Mouse (Mus musculus): ENCODE data around the gene Tmem136. TPM values are rescaled to one million over a fixed set of nuclear protein-coding genes. Genes with fewer than 3 reads are reported as not detected.

Tmem136 gene
- polyA plus RNA-seq, 1 experiment, result 0.80 TPM

DNA sequence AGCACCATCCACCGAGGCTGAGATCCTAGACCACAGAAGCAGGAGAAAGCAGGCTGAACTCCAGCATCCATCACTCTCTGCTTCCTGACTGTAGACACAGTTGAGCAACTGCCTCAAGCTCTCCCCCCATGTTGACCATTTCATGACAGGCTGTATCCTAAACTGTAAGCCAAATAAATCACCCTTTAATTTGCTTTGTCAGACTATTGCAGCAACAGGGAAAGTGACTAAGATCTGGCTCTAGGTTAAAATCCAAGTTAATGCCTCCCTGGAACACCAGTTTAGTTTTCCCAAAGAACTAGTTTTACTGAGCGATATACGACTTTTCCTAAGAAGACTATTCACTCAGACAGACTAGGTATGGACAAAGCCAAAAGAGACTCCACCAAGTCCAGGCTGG is 37.7 kb downstream of the Tmem136 start:
- Histone ChIP-seq H3K4me1 (ENCODE audit: control insufficient read depth, insufficient read depth, low read length) (no peaks in the 10 kb centered on the region), H3K36me3 (ENCODE audit: control insufficient read depth, insufficient read depth, low read length) (no peaks in the 10 kb centered on the region), H3K27ac (ENCODE audit: control insufficient read depth, insufficient read depth, low read depth, low read length) (no peak overlapping the region), H3K27me3 (ENCODE audit: control insufficient read depth, insufficient read depth, low read length) (no peaks in the 10 kb centered on the region), H3K4me3 (ENCODE audit: control insufficient read depth, low read depth, low read length) (no peak overlapping the region)
- TF ChIP-seq CTCF (IDR thresholded peaks at IDR 0.05; ENCODE audit: control insufficient read depth, insufficient read depth, insufficient replicate concordance, low read depth, low read length), result no peak
- TF ChIP-seq POLR2A (IDR thresholded peaks at IDR 0.05; ENCODE audit: control insufficient read depth, low read depth, low read length), result no peak

DNA sequence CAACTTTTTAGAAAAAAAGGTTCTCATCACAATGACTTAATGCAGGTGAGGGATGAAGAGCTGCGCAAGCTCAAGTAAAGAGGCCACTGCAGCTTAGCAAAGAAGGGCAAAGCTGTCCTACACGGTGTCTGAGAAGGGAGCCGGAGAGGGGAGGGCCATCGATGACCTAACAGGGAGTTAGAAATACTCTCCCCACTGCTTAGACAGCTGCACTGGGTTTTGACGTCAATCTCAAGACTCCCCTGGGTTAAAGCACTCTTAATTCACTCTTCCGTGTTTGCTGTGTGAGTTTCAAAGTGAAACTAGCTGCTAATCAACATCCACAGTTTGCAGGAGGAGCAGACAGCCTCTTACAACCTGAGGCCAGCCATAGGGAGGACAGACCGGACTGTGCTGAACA is 40.2 kb downstream of the Tmem136 start:
- H3K4me1 ChIP-seq (ENCODE audit: control insufficient read depth, insufficient read depth, low read length), result no peaks in the 10 kb centered on the region
- TF ChIP-seq POLR2A (IDR thresholded peaks at IDR 0.05; ENCODE audit: control insufficient read depth, low read depth, low read length) (no peak), CTCF (IDR thresholded peaks at IDR 0.05; ENCODE audit: control insufficient read depth, insufficient read depth, insufficient replicate concordance, low read depth, low read length) (no peak)
- no peak overlapping the region for H3K4me3 ChIP-seq (ENCODE audit: control insufficient read depth, low read depth, low read length)
- H3K27ac ChIP-seq (ENCODE audit: control insufficient read depth, insufficient read depth, low read depth, low read length), result no peak overlapping the region
- H3K27me3 ChIP-seq (ENCODE audit: control insufficient read depth, insufficient read depth, low read length), result no peaks in the 10 kb centered on the region
- H3K36me3 ChIP-seq (ENCODE audit: control insufficient read depth, insufficient read depth, low read length), result no peaks in the 10 kb centered on the region

- no peak overlapping the region for H3K4me3 ChIP-seq (ENCODE audit: control insufficient read depth, low read depth, low read length)
- no peak overlapping the region for H3K27ac ChIP-seq (ENCODE audit: control insufficient read depth, insufficient read depth, low read depth, low read length)
- H3K36me3 ChIP-seq (ENCODE audit: control insufficient read depth, insufficient read depth, low read length), result no peaks in the 10 kb centered on the region
- no peaks in the 10 kb centered on the region for H3K4me1 ChIP-seq (ENCODE audit: control insufficient read depth, insufficient read depth, low read length)
- no peaks in the 10 kb centered on the region for H3K27me3 ChIP-seq (ENCODE audit: control insufficient read depth, insufficient read depth, low read length)
- TF ChIP-seq POLR2A (IDR thresholded peaks at IDR 0.05; ENCODE audit: control insufficient read depth, low read depth, low read length) (no peak), CTCF (IDR thresholded peaks at IDR 0.05; ENCODE audit: control insufficient read depth, insufficient read depth, insufficient replicate concordance, low read depth, low read length) (no peak)
Measured at GRCm38 (mm10) chr9:43074611-43075010, 41.8 kb downstream of the Tmem136 start.

DNA sequence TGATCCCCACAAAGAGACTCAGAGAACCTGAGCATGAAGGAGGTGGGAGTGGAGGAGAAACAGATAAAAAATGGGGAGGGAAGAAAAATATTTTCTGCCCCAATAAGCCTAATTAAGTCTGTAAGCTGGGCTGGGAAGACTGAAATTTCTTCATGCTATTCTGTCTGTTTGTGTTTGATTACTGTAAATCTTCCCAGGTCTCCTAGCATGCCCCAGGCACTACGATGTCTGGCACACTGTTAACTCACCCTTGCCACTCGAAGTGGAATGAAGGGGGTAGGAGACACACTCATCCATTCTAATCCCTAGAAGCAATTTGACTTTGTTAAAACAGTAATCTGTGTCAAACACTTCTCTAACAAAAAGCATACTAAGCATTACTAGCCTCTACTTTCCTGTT is 44.6 kb downstream of the Tmem136 start:
- Histone ChIP-seq H3K27me3 (ENCODE audit: control insufficient read depth, insufficient read depth, low read length) (no peaks in the 10 kb centered on the region), H3K36me3 (ENCODE audit: control insufficient read depth, insufficient read depth, low read length) (no peaks in the 10 kb centered on the region), H3K27ac (ENCODE audit: control insufficient read depth, insufficient read depth, low read depth, low read length) (no peak overlapping the region), H3K4me1 (ENCODE audit: control insufficient read depth, insufficient read depth, low read length) (no peaks in the 10 kb centered on the region), H3K4me3 (ENCODE audit: control insufficient read depth, low read depth, low read length) (no peak overlapping the region)
- no peak for TF ChIP-seq CTCF (IDR thresholded peaks at IDR 0.05; ENCODE audit: control insufficient read depth, insufficient read depth, insufficient replicate concordance, low read depth, low read length)
- no peak for TF ChIP-seq POLR2A (IDR thresholded peaks at IDR 0.05; ENCODE audit: control insufficient read depth, low read depth, low read length)

DNA sequence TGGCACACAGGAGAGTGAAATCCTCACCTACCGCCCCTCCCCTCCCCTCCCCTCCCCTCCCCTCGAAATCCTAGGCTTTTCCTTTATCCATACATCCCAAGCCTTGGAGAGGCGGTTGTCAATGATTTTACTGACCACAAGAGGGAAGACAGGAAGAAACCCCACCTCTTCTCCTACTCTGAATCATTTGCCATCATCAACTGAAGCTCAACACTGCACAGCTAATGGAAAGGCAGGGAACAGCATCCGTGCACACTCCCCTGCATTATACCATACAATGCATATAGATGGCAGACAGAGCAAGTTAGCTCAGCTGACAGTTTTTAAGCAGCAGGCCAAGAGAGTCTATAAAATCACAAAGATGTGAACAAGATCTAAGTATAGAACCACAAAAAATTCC is 45.2 kb downstream of the Tmem136 start:
- Histone ChIP-seq H3K4me3 (ENCODE audit: control insufficient read depth, low read depth, low read length) (no peak overlapping the region), H3K27me3 (ENCODE audit: control insufficient read depth, insufficient read depth, low read length) (no peaks in the 10 kb centered on the region), H3K4me1 (ENCODE audit: control insufficient read depth, insufficient read depth, low read length) (no peaks in the 10 kb centered on the region), H3K27ac (ENCODE audit: control insufficient read depth, insufficient read depth, low read depth, low read length) (no peak overlapping the region), H3K36me3 (ENCODE audit: control insufficient read depth, insufficient read depth, low read length) (no peaks in the 10 kb centered on the region)
- no peak for TF ChIP-seq POLR2A (IDR thresholded peaks at IDR 0.05; ENCODE audit: control insufficient read depth, low read depth, low read length)
- TF ChIP-seq CTCF (IDR thresholded peaks at IDR 0.05; ENCODE audit: control insufficient read depth, insufficient read depth, insufficient replicate concordance, low read depth, low read length), result no peak

DNA sequence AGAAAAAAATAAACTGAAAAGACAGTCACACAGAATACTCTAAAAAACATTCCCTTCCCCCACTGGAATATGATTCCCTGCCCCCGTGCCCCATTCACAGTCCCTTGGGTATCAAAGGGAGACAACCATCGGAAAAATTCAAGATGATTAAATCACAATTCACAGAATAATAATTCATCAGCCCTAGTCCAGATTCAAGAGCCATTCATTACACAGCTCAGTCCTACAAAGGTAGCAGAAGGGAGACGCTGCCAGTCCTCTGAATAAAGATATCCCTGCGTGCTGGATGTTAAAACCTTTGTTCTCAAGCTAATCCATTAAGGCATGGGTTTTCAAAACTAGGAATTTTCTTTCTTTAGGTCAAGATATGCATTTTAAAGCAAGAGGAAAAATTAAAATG is 45.8 kb downstream of the Tmem136 start:
- H3K36me3 ChIP-seq (ENCODE audit: control insufficient read depth, insufficient read depth, low read length), result no peaks in the 10 kb centered on the region
- no peaks in the 10 kb centered on the region for H3K27me3 ChIP-seq (ENCODE audit: control insufficient read depth, insufficient read depth, low read length)
- no peak for TF ChIP-seq POLR2A (IDR thresholded peaks at IDR 0.05; ENCODE audit: control insufficient read depth, low read depth, low read length)
- no peak for TF ChIP-seq CTCF (IDR thresholded peaks at IDR 0.05; ENCODE audit: control insufficient read depth, insufficient read depth, insufficient replicate concordance, low read depth, low read length)
- H3K4me1 ChIP-seq (ENCODE audit: control insufficient read depth, insufficient read depth, low read length), result no peaks in the 10 kb centered on the region
- no peak overlapping the region for H3K27ac ChIP-seq (ENCODE audit: control insufficient read depth, insufficient read depth, low read depth, low read length)
- no peak overlapping the region for H3K4me3 ChIP-seq (ENCODE audit: control insufficient read depth, low read depth, low read length)

DNA sequence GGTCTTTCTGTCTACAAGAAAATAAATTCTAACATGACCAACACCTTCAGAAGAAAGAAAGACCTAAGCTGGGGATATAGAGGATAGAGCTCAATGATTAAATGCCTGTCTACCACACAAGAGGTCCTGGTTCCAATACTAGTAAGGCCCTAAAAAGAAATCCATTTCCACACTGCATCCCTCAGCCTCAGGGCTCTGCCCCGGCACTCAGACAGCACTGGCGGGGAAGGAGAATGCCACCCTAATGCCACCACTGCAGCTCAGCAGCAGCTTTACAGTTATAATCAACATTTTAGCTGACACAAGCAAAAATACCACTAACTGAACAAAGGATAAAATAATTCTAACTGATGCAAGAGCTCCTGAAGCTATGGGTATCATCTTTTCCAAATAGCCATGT is 46.2 kb downstream of the Tmem136 start:
- Histone ChIP-seq H3K4me1 (ENCODE audit: control insufficient read depth, insufficient read depth, low read length) (no peaks in the 10 kb centered on the region), H3K27me3 (ENCODE audit: control insufficient read depth, insufficient read depth, low read length) (no peaks in the 10 kb centered on the region), H3K36me3 (ENCODE audit: control insufficient read depth, insufficient read depth, low read length) (no peaks in the 10 kb centered on the region), H3K27ac (ENCODE audit: control insufficient read depth, insufficient read depth, low read depth, low read length) (no peak overlapping the region), H3K4me3 (ENCODE audit: control insufficient read depth, low read depth, low read length) (no peak overlapping the region)
- TF ChIP-seq CTCF (IDR thresholded peaks at IDR 0.05; ENCODE audit: control insufficient read depth, insufficient read depth, insufficient replicate concordance, low read depth, low read length) (no peak), POLR2A (IDR thresholded peaks at IDR 0.05; ENCODE audit: control insufficient read depth, low read depth, low read length) (no peak)

DNA sequence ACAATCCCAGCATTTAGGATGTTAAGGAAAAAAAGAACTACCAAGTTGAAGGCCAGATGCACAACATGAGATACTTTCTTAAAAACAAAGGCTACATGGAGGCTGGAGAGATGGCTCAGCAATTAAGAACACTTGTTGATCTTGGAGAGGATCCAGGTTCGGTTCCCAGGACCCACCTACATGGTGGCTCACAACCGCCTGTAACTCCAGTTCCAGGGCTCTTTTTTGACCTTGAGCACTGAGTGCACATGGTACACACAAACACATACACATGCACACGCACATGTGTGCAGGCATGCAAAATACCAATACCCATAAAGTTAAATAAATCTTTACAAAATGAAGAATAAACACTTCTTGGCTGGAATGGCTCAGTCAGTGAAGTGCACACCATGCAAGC is 48.5 kb downstream of the Tmem136 start:
- TF ChIP-seq CTCF (IDR thresholded peaks at IDR 0.05; ENCODE audit: control insufficient read depth, insufficient read depth, insufficient replicate concordance, low read depth, low read length) (no peak), POLR2A (IDR thresholded peaks at IDR 0.05; ENCODE audit: control insufficient read depth, low read depth, low read length) (no peak)
- Histone ChIP-seq H3K27me3 (ENCODE audit: control insufficient read depth, insufficient read depth, low read length) (no peaks in the 10 kb centered on the region), H3K4me3 (ENCODE audit: control insufficient read depth, low read depth, low read length) (no peak overlapping the region), H3K27ac (ENCODE audit: control insufficient read depth, insufficient read depth, low read depth, low read length) (no peak overlapping the region), H3K36me3 (ENCODE audit: control insufficient read depth, insufficient read depth, low read length) (no peaks in the 10 kb centered on the region), H3K4me1 (ENCODE audit: control insufficient read depth, insufficient read depth, low read length) (no peaks in the 10 kb centered on the region)

All from testis, adult 2 months (tissue).